Mouse (Mus musculus) lung, postnatal 10 days (tissue): ENCODE results near the gene Tmem115.

Experiments used
- DNase-seq: peaks from one replicate; pipeline ENCODE4 v3.0.0; 2021

Gene Tmem115

GRCm38 (mm10) chr9:107522400-107522711, 11.4 kb upstream of the Tmem115 start:
- DNase-seq, result no peak

- peak; percentile 80 for DNase-seq
Observed at GRCm38 (mm10) chr9:107526198-107527026, 7.3 kb upstream of the Tmem115 start.

- DNase-seq, result peak; percentile 48
Observed at GRCm38 (mm10) chr9:107534408-107535202, 860 bp downstream of the Tmem115 start.

- DNase-seq, result no peak
Observed at GRCm38 (mm10) chr9:107538231-107538630, 4.5 kb downstream of the Tmem115 start.

GRCm38 (mm10) chr9:107538711-107539110, 5.0 kb downstream of the Tmem115 start:
- no peak for DNase-seq

- no peak for DNase-seq
Observed at GRCm38 (mm10) chr9:107539940-107540339, 6.2 kb downstream of the Tmem115 start.

GRCm38 (mm10) chr9:107540420-107540819, 6.7 kb downstream of the Tmem115 start:
- no peak for DNase-seq

- no peak for DNase-seq
Observed at GRCm38 (mm10) chr9:107541005-107541404, 7.3 kb downstream of the Tmem115 start.

GRCm38 (mm10) chr9:107541474-107542351, 8.0 kb downstream of the Tmem115 start, which contains the start of the genes Cyb561d2 and Nprl2:
TSS of gene Cyb561d2 (minus strand) at chr9:107542193.
TSS of gene Nprl2 (plus strand) at chr9:107542226.
- peak; percentile 97 for DNase-seq

- DNase-seq, result no peak
Observed at GRCm38 (mm10) chr9:107542352-107542686, 8.6 kb downstream of the Tmem115 start.

- DNase-seq, result no peak
Observed at GRCm38 (mm10) chr9:107542721-107543120, 9.0 kb downstream of the Tmem115 start.

- DNase-seq, result no peak
Observed at GRCm38 (mm10) chr9:107543299-107543698, 9.6 kb downstream of the Tmem115 start.

GRCm38 (mm10) chr9:107544196-107544700, 10.5 kb downstream of the Tmem115 start:
- no peak for DNase-seq

- no peak for DNase-seq
Observed at GRCm38 (mm10) chr9:107544729-107545128, 11.0 kb downstream of the Tmem115 start.

- no peak for DNase-seq
Observed at GRCm38 (mm10) chr9:107545199-107545598, 11.5 kb downstream of the Tmem115 start.

- peak; percentile 88 for DNase-seq
Observed at GRCm38 (mm10) chr9:107545602-107546001, 11.9 kb downstream of the Tmem115 start.

GRCm38 (mm10) chr9:107547026-107547425, 13.3 kb downstream of the Tmem115 start, which contains the start of gene Zmynd10:
TSS of gene Zmynd10 (plus strand) at chr9:107547298.
- DNase-seq, result peak; percentile 95

- no peak for DNase-seq
Observed at GRCm38 (mm10) chr9:107547957-107548356, 14.2 kb downstream of the Tmem115 start.

- DNase-seq, result no peak
Observed at GRCm38 (mm10) chr9:107548820-107549219, 15.1 kb downstream of the Tmem115 start.

- no peak for DNase-seq
Observed at GRCm38 (mm10) chr9:107549297-107550074, 15.7 kb downstream of the Tmem115 start.

- peak; percentile 44 for DNase-seq
Observed at GRCm38 (mm10) chr9:107550491-107551116, 16.9 kb downstream of the Tmem115 start.
